Mouse (Mus musculus): Measurements from ENCODE around the gene Sfxn1.

GRCm38 (mm10) chr13:54066081-54066746 is 5.5 kb upstream of the Sfxn1 start:
- TF ChIP-seq CTCF (IDR thresholded peaks at IDR 0.05; ENCODE audit: insufficient read depth, low read length) (no peak), POLR2A (IDR thresholded peaks at IDR 0.05; ENCODE audit: borderline replicate concordance, extremely low read depth, low read depth, low read length) (no peak)
